Mouse (Mus musculus): ENCODE measurements around the gene Ddx4. TPM values are rescaled to one million over a fixed set of nuclear protein-coding genes. Genes with fewer than 3 reads are reported as not detected.
"Not testable (repeated sequence)": the region's sequence is repeated elsewhere in the genome, so short reads cannot be mapped to it uniquely, and the experiment has no call there.

Gene Ddx4
- polyA plus RNA-seq, 1 experiment from 2014 or later, result 0.70 TPM

DNA sequence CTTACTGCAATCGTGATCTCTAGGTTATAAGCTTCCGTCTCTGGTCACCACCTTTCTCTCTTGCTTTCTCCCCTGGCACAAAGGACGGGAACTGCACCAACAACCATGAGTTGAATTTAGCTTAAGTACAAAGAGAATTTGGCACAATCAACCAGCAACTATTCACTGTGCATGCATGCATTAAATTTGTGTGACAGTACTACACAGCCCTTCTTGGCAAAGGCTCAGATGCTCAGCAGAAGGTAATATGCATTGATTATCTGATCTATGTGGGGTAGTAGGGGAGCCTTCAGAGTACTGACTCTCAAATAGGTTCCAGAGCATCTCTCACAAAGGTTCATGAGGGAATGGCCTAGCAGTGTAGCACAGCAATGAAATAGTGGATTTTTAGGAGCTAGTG is 70.5 kb downstream of the Ddx4 start:
- Histone ChIP-seq H3K27me3 (replicated peaks) (no peaks in the 10 kb centered on the region), H3K36me3 (no peaks in the 10 kb centered on the region), H3K4me2 (replicated peaks) (no peak overlapping the region), H3K9me3 (no peaks in the 10 kb centered on the region), H3K4me3 (no peak overlapping the region), H3K4me1 (no peaks in the 10 kb centered on the region), H3K27ac (no peak overlapping the region), H3K9ac (no peak overlapping the region)
- WGBS, result 72% methylated on average over 3 of the region's 3 CpGs
- no peak for ATAC-seq (ENCODE audit: low FRiP score, low read depth)

DNA sequence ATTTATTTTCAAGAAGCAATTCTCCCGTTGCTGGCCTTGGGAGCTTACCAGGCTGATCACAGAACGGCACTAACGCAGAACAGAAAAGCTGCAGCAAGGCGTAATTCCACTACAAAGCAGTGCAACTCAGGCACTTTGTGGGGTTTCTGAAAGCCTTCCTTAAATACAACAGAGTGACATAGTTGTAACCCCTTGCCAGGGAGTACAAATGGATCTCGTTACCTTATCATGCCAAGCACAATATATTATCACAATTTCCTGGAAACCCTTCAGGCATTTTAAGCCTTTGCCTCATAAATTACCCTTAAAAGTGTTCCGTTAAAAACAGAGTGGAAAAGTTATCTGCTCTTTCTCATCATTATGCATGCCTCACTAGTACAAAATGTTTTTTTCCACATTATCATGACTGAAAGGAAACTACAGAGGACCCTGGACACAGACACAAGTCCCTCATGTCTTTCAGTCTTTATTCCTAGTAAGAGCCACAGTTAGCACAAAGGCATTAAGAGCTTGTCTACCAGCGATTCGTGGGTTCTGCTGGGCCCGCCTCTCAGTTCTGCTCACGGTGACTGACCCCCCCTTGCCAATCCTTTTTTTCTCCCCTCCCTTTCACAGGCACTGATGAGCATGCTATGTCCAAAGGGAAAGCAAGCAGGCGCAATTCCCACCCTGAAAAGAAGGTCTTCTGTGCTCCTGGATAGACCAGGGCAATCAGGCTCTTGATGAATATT is 71.5 kb downstream of the Ddx4 start:
- Histone ChIP-seq H3K9me3 (no peaks in the 10 kb centered on the region), H3K27ac (no peak overlapping the region), H3K4me2 (replicated peaks) (no peak overlapping the region), H3K4me1 (no peaks in the 10 kb centered on the region), H3K9ac (no peak overlapping the region), H3K27me3 (replicated peaks) (no peaks in the 10 kb centered on the region), H3K4me3 (no peak overlapping the region), H3K36me3 (no peaks in the 10 kb centered on the region)
- ATAC-seq (ENCODE audit: low FRiP score, low read depth), result no peak
- WGBS, result 34% methylated on average over 11 of the region's 11 CpGs

DNA sequence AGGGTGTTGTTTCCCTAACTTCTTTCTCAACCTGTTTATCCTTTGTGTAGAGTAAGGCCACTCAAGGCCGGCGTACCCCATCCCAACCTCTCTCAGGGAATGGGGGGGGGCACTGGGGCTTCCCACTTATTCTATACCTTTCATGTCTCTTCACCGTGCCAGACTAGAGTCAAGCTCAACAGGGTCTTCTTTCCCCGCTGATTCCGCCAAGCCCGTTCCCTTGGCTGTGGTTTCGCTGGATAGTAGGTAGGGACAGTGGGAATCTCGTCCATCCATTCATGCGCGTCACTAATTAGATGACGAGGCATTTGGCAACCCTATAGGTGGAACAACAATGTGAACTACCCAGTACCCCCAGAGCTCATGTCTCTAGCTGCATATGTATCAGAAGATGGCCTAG is 74.2 kb downstream of the Ddx4 start:
- H3K9ac ChIP-seq; ATAC-seq (ENCODE audit: low FRiP score, low read depth); H3K9me3 ChIP-seq; H3K4me2 ChIP-seq (replicated peaks); H3K27ac ChIP-seq; H3K4me3 ChIP-seq; H3K27me3 ChIP-seq (replicated peaks); H3K4me1 ChIP-seq; H3K36me3 ChIP-seq: not testable (repeated sequence)
- WGBS, result 94% methylated on average over 11 of the region's 11 CpGs

DNA sequence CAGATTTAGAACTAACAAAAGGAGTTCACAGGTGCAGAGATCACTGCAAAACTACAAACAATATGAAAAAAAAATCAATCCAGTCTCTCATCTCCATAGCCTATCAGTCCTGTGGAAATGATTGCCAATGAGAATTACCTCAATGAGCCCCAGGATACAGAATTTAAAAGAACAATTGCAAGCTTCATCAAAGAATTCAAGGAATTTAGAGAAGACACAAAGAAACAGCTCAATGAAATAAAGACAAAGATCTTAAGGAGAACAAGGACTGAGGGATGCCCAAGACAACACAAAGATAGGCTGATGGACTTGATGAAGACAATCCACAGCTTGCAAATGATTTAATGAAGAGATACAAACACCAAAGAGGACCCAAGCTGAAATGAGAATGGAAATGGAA is 78.5 kb downstream of the Ddx4 start:
- no peaks in the 10 kb centered on the region for H3K36me3 ChIP-seq
- no peak overlapping the region for H3K27ac ChIP-seq
- no peaks in the 10 kb centered on the region for H3K27me3 ChIP-seq (replicated peaks)
- no peak overlapping the region for H3K4me3 ChIP-seq
- no peaks in the 10 kb centered on the region for H3K4me1 ChIP-seq
- no peaks in the 10 kb centered on the region for H3K9me3 ChIP-seq
- H3K9ac ChIP-seq, result no peak overlapping the region
- no peak for ATAC-seq (ENCODE audit: low FRiP score, low read depth)
- no peak overlapping the region for H3K4me2 ChIP-seq (replicated peaks)

DNA sequence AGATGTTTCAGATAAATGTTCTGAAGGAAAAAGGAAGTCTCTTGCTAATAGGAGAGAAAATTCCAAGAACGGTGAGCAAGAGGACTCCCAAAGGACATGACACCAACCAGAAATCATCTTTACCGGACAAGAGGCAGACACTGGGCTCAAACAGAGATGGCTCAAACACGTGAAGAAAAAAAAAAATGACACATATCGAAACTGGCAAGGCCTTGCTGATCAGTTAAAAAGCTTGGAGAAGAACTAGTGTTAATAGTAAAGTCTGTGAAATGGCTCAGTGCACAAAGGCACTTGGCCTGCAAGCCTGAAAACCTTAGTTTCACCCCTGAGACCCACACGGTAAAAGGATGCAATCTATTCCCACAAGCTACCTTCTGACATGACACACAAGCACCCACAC is 81.5 kb downstream of the Ddx4 start:
- WGBS, result 63% methylated on average over 5 of the region's 5 CpGs
- no peak overlapping the region for H3K9ac ChIP-seq
- no peak for ATAC-seq (ENCODE audit: low FRiP score, low read depth)

DNA sequence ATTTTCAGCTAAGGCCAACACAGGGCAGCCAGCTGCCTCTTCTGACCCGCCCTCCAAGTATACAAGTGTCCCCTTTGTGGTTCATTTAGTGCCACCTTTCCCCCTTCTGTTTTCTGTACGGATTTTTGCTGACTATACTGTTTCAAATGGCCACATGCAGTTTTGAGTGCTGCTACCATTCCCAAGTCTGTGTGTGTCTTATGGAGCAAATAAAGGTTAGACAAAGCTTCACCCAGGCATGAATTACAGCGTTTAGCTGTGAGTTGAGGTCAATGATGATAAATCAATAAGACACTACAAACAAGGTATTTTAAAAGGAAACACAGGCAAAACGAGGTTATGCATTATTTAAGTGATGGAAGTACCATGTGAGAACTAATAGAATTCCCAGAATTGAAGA is 82.7 kb downstream of the Ddx4 start:
- no peaks in the 10 kb centered on the region for H3K4me1 ChIP-seq
- no peak overlapping the region for H3K27ac ChIP-seq
- WGBS, result 17% methylated on average over 4 of the region's 4 CpGs
- H3K9me3 ChIP-seq, result no peaks in the 10 kb centered on the region
- no peak overlapping the region for H3K9ac ChIP-seq
- H3K36me3 ChIP-seq, result no peaks in the 10 kb centered on the region
- no peaks in the 10 kb centered on the region for H3K27me3 ChIP-seq (replicated peaks)
- ATAC-seq (ENCODE audit: low FRiP score, low read depth), result no peak
- no peak overlapping the region for H3K4me3 ChIP-seq
- H3K4me2 ChIP-seq (replicated peaks), result no peak overlapping the region

More for the DNA sequence above, 81.5 kb downstream of the Ddx4 start:
- Histone ChIP-seq H3K27ac (no peak overlapping the region), H3K27me3 (replicated peaks) (no peaks in the 10 kb centered on the region), H3K4me3 (no peak overlapping the region), H3K36me3 (no peaks in the 10 kb centered on the region), H3K9me3 (no peaks in the 10 kb centered on the region), H3K4me2 (replicated peaks) (no peak overlapping the region), H3K4me1 (no peaks in the 10 kb centered on the region)

DNA sequence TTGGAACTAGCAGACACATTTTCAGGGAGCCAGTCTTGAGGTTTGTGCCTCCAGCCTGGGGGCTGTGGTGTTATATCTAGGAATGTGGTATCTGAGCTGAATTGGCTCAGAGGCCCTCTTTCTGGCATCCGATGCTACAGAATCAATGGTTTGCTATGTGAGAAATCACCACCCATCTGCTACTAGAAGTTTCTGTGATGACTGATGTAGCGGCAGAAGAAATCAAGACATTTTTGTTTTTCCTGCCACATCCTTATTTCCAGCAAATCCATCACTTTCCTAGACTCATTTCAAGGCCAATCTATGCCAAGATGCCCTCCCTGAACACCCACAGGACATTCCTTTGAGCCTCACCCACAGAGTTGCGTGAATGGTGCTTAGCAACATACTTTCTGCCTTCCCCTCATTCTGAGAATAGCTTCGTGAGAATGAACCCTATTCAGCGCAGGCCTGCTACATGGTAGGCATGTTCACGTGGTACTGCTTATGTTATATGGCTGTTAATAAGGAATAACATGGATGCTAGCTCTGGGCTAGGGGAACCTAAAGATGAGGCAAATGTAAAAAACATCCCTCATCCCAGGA is 91.6 kb downstream of the Ddx4 start:
- H3K4me2 ChIP-seq (replicated peaks), result no peak overlapping the region
- H3K4me1 ChIP-seq, result no peaks in the 10 kb centered on the region
- no peaks in the 10 kb centered on the region for H3K36me3 ChIP-seq
- no peaks in the 10 kb centered on the region for H3K27me3 ChIP-seq (replicated peaks)
- no peaks in the 10 kb centered on the region for H3K9me3 ChIP-seq
- no peak overlapping the region for H3K9ac ChIP-seq
- WGBS, result 90% methylated on average over 6 of the region's 6 CpGs
- no peak overlapping the region for H3K4me3 ChIP-seq
- H3K27ac ChIP-seq, result no peak overlapping the region
- ATAC-seq (ENCODE audit: low FRiP score, low read depth), result no peak

DNA sequence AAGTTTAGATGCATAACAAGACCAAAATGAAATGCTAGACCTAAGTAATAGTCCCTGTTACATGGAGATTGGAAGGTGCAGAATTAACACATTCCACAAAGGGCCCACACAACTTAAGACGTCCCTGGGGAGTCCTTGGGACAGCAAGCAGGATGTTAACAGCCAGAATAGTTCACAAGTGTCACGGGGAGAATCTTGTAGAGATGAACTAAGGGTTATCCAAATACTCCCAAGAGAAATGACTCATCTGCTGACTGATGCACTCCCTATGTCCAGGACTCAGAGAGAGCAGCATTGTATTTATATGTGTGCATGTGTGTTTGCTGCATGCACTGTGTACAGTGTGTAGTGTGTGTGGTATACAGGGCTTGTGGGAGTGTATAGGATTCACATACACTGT is 95.8 kb downstream of the Ddx4 start:
- 61% methylated on average over 2 of the region's 2 CpGs for WGBS
- no peaks in the 10 kb centered on the region for H3K4me1 ChIP-seq
- no peaks in the 10 kb centered on the region for H3K27me3 ChIP-seq (replicated peaks)
- H3K9ac ChIP-seq, result no peak overlapping the region
- ATAC-seq (ENCODE audit: low FRiP score, low read depth), result no peak
- no peaks in the 10 kb centered on the region for H3K9me3 ChIP-seq
- no peaks in the 10 kb centered on the region for H3K36me3 ChIP-seq
- H3K4me2 ChIP-seq (replicated peaks), result no peak overlapping the region
- H3K27ac ChIP-seq, result no peak overlapping the region
- H3K4me3 ChIP-seq, result no peak overlapping the region

DNA sequence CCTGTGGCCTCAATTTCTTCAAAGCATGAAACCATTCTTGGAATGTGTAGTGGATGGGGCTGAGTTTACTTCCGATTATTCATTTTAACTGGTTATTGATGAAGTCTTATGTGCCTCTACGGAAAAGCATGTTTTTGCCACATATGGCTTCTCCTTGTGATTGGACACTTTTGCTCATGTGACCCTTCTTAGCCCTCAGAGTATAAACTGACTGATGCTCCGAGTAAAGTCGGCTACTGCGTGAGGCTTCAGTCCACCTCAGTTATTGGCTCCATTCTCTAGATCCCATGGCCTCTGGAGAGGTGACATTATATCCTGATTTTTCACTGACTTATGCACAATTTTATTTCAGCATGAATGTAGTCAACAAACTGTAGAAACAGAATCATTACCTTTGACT is 99.0 kb downstream of the Ddx4 start:
- 96% methylated on average over 5 of the region's 5 CpGs for WGBS
- no peak overlapping the region for H3K4me3 ChIP-seq
- H3K27me3 ChIP-seq (replicated peaks), result no peaks in the 10 kb centered on the region
- no peak overlapping the region for H3K27ac ChIP-seq
- H3K9me3 ChIP-seq, result no peaks in the 10 kb centered on the region
- H3K4me2 ChIP-seq (replicated peaks), result no peak overlapping the region
- no peaks in the 10 kb centered on the region for H3K4me1 ChIP-seq
- no peaks in the 10 kb centered on the region for H3K36me3 ChIP-seq
- no peak overlapping the region for H3K9ac ChIP-seq
- no peak for ATAC-seq (ENCODE audit: low FRiP score, low read depth)

DNA sequence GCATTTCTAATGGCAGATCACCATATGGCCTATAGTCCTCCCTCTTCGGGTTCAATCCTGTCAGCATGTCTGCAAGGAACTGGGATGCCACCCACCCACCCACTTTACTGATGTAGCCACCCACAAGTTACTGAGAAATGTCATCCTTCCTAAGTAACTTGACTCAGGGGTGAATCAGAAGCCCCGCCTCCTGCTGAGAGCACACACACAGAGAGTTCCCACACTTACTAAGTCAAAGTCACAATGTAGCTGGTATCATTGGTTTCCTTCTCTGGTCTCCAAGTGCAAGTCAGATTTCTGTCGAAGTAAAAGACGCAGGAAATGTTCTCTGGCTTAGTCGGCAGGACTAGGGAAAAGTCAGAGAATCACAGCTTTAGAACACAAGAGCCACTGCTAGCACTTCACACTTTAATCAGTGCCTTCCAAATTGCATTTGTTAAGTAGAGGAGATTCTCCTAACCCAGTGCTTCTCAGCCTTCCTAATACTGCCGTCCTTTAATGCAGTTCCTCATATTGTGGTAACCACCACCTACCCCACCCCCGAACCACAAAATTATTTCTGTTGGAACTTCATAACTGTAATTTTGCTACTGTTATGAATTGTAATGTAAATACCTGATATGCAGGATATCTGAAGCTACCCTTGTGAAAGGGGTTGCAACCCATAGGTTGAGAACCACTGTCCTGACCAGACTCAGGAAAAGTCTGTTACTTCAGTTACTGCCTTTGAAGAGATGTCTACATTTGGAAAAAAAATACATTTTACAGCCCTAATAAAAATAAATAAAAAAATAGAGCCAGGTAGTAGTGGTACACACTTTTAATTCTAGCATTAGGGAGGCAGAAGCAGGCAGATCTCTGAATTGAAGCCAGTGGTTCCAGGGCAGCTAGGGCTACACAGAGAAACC is 100.4 kb downstream of the Ddx4 start:
- no peak overlapping the region for H3K9ac ChIP-seq
- WGBS, result 89% methylated on average over 7 of the region's 7 CpGs
- H3K27ac ChIP-seq, result no peak overlapping the region
- no peak overlapping the region for H3K4me2 ChIP-seq (replicated peaks)
- no peaks in the 10 kb centered on the region for H3K27me3 ChIP-seq (replicated peaks)
- H3K36me3 ChIP-seq, result no peaks in the 10 kb centered on the region
- no peaks in the 10 kb centered on the region for H3K9me3 ChIP-seq
- no peak overlapping the region for H3K4me3 ChIP-seq
- no peaks in the 10 kb centered on the region for H3K4me1 ChIP-seq
- ATAC-seq (ENCODE audit: low FRiP score, low read depth), result no peak

All from neural tube, embryonic 12.5 days (tissue).